Mouse (Mus musculus) layer of hippocampus, postnatal 25 days (tissue): ENCODE data around the gene S100a10. TPM values are rescaled to one million over a fixed set of nuclear protein-coding genes. Genes with fewer than 3 reads are reported as not detected.

ENCODE experiments used
- DNase-seq, 2 experiments: peaks; one replicate each; pipeline ENCODE4 v3.0.0; 2022; ENCODE audit warnings: mixed read lengths in 2 of 2, low spot score in 1 of 2; ENCODE audit errors: extremely low spot score in 1 of 2
- total RNA-seq, 2 experiments: library from RNA; stranded (reverse); gene quantifications; 2 replicates each; pipeline ENCODE4 v1.2.3; 2021

The S100a10 gene
- total RNA-seq, 2 experiments from 2014 or later, result 15.0 to 23.5 TPM

DNA sequence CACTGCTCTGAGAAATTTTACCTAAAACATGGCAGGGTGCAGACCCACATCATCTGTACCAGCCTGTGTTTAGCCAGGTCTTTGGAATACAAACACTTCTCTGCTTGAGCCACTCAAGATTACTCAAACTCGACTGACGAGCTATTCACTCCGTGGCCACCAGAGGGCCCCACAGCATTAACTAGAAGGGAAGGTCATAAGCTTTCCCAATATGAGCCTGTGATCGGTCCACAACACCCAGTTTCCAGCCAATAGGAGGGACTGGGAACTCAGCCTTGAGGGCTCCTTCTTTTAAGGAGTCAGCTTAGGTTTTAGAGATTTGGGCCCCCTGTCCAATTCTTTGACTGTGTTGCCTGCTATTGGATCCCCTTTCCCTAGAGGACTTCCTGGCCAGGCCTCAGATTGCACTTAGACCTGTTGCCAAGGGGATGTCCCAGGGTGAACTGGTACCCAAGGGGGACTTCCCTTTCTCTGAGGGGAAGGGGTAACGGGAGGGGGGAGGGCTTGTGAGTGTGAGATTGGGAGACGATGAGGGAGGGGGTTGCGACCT lies 7.7 kb upstream of the S100a10 start:
- DNase-seq, result peak; percentile 76 to 94

DNA sequence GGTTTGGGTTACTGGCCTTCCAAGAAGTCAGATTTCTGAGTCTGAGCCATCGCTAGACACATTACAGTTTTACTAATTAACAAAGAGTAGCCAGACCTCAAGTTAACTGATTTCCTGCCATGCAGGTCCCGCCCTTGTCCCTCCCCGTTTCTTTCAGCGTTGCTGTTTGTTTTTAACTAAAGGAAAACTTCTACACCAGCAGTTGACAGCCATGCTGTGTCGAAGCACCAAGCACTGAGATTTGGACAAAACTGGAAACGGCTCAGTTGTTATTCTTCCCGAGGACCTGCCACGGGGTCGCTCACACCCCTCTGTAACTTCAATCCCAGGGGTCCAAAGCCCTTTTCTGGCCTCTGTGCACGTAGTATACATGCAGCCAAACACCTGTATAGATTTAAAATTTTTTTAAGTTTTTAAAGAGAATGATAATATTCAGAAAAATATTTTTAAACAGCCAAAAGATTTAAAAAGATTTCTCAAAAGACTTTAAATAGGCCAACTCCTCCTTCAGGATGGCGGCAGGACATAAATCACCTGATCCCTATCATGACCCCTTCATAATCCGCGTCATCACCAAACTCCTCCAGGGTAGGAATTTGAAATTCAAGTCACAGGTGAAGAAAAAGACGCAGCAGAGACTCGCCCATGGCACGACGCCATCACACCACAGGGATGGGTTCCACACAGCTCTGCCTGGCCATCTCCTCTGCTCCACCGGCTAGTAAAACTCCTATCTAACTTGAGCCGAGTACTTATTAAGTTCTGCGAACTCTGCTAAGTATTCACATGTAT lies 6.9 kb upstream of the S100a10 start:
- no peak for DNase-seq

DNA sequence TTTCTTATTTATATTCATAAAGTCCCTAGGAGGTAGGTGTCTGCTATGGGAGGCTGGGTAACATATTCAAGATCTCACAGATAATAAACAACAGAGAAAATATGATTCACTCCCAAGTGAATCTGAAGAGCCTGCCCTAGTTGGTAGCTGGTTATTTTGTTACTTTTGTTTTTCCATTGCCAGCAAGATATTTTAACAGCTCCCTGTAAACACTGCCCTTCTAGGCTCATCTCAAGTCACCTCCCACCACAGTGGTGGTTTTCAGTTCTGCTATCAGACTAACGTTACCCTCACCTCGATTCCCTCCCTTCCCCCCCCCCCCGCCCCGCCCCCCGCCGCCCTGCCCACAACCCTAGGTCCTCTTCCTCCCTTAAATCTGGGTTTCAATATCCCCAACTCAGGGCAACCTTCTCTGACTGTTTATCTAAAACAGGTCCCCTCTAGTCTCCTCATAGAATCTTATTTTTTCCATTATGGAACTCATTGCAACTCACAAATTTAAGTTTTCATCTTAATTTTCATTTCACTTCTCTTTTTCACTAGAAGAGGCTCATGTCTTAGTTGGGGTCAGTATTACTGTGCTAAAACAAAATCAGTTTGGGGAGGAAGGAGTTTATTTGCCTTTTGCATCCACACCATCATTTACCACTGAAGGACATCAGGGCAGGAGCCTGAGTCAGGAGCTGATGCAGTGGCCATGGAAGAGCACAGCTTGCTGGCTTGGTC lies 6.2 kb upstream of the S100a10 start:
- DNase-seq, result no peak

DNA sequence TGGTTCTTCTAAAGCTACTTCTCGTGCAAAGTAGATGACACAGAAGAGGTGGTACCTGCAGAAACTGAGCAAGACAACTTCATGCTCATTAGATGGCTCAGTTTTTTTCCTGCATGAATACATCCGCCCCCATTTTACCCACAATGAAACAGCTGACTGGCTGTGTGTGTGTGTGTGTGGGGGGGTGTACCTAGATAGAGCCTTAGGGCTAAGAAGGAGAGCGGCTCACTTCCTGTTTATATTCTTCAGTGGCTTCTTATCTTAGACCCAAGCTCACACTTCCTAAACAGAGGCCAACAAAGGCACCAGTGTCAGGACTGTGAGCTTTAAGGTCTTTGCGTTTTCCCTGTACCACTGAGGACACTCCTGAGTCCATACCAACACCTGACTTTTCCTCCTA lies 4.9 kb upstream of the S100a10 start:
- DNase-seq, result no peak

DNA sequence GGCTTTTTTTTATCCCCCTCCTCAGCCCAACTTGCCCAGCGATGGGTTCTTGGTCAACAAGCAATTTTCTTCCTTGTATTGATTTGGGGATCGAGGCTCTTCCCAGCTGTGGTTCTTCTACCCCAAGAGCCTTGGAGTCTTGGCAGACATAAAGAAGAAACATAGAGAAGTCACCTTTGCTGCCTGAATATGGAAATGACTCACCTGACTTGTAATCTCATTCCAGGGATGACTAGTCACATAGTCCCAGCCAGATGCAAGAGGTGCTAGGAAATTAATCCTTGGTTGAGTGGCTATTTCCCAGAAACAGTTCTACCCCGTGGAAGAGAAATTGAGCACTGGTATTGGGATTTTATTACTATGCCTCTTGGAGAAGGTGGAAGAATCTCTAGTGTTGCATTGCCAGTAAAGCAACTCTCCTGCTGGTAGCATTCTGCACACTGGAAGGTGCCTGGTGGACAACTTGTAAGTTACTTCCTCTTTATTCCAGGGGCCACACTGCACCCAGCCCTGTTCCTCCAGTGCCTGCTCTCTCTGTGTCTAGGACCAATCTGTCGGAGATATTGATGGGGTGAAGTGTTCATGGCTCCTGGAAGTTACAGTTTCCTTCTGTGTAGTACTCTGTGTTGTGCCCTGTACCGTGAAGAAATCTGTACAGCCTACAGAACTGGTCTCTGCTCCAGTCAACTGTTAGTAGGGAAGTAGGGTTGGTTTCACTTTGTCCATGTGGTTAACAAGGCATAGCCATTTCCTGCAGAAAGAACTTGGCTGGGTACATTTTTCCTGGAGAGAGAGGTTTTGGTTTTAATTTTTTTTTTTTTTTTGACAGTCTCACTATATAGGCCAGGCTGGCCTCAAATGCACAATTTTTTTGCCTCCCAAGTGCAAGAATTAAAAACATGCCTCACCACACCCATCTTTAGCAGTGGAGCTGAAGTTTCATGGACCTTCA lies 2.7 kb upstream of the S100a10 start:
- DNase-seq, result no peak

DNA sequence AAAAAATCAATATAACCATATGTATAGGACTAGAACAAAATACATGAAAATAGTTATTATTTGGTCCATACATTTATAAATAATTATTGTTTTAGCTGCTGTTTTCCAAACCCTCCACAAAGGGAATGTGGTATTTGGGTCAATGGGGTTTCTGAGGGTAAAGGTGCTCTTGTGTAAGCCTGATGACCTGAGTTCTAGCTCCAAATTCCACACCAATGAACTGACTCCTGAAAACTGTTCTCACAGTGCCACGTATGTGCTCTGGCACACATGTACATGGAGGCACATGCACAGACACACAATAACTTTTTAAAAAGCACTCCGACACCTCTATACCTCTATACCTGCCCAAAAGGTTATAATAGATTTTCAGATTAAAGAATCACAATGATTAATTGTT lies 1.6 kb upstream of the S100a10 start:
- no peak for DNase-seq

DNA sequence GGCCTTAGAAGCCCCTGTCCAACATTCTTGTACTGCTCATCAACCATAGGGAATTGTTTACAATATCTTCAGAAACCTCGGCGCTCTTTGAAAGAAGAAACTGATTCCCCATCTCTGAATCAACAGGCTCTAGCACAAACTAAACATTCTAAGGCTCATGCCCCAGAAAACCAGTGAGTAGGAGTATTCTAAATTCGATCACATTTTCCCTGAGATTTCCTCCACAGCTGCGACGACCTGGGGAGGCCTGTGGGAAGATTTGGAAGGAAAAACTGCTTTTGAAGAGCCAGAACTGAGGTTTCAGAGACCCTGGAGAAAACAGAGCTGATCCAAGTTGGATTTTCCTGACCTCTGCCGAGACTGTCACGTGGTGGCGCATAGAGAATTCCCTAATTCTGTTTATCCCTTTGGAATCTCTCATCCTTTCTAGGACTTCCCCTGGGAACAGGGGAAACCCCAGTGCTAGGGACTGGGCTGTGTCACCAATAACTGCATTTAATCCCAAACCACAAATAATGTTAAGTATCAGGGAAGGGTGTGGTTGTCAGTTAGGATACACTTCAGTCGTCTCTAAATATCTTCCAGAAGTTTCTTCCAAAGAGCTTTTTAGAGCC lies 1.0 kb upstream of the S100a10 start:
- no peak for DNase-seq

DNA sequence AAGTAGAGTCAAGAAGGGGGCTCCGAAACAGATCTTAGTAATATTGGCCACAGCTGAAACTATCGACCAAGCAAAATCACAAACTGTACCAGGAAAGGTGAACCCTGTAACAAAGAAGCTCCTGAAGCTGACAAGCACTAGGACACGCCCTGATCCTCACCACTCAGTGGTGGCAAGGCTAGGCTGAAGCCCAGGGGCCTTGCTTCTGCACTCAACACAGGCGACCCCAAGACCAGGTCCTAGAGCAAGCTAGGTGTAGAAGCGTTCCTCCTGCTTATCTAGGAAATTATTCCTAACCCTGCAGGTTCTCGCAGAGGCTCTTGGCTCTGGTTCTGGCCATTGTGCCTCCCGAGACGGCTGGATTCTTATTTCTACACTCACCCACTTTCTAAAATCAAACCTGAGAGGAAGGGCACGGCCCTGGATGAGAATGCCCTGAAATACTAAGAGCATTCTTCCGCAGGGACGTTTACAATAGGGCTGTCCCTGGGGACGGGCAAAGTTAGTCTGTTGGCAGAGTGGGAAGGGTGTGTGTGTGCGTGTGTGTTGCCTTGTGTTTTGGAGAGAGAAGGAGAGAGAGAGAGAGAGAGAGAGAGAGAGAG lies 400 bp upstream of the S100a10 start:
- DNase-seq, result no peak

DNA sequence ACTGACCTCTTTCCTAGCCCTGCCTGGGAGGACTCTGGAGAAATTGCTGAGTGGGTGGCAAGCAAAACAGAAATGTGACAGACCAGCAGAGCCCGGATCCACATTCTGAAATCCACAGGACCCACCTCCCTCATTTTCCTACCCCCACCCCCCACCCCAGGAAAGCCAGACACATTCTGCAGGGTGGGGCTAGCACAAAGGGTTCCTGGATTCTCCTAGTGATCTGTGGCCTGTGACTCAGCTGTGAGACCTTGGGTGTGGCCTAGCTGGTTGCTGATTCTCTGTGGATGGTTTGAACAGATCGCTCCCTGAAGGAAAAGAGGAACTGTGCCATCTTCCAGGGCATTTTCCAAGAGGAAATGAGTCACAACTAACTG lies 986 bp downstream of the S100a10 start:
- DNase-seq, result no peak

DNA sequence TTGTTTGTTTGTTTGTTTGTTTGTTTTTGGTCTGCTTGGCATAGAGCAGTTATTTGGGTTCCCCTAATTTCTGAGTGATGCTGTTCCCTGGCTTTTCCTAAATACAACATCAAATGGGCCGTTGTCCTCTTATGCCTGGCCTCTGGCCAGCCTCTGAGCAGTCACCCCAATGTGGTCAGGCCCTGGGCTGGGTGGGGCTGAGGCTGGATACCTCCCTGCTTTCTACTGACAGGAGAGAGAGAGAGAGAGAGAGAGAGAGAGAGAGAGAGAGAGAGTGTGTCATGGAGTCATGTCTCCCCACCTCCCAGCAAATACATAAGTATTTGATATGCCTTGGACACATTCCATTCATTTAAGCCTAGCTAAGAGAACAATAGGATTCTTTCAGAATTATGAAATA lies 1.7 kb downstream of the S100a10 start:
- DNase-seq, result no peak

DNA sequence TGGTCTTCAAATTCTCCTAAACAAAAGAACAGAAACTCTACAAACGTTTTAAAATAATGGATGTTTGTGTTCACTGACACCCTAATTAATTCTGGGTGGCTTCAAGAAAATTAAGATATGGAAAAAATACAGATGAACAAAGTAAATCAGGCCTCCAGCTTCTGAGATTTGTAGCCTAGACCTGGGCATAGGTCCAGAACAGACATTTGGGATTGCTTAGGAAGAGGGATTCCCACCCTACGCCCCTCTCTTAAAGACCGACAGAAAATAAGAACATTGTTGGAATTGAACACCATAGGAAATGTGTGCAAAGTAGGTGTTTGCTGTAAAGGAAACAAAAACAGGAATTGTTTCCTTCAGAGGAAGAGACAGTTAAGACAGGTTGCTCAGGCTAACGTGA lies 2.6 kb downstream of the S100a10 start:
- no peak for DNase-seq

DNA sequence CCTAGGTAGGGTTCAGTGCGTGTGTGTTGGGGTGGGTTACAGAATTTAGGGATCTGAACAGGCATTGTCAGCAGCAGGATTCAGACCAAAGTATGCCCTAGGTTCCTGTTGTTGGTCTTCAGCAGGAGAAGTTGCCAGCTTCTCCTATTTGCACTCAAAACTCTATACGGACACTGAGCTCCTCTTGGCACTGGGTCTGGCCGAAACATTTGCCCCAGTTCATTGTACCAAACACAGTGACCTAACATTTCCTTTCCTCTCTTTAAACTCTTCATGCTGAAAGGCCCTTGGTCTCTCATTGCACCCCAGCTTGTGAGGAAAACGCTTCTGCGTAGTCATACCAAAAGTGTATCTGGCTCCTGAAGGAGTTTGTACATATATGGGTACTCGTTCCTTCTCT lies 5.1 kb downstream of the S100a10 start:
- no peak for DNase-seq

DNA sequence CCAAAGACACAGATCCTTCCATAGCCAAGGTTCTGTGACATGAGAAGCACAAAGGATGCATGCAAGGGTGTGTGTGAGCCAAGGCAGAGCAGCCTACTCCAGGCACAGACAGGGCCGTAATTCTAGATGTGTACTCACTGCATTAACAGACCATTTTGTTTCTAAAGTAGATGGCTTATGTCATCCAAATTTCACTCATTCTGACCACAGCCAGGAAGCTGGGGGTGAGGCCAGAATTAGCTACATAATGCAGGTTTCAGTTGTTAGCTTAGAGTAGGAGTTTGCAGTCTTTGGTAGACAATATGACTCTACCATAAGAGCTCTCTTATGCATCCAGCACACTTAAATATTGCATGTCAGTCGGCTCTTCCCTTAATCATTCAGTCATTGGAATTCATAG lies 7.5 kb downstream of the S100a10 start:
- DNase-seq, result no peak

DNA sequence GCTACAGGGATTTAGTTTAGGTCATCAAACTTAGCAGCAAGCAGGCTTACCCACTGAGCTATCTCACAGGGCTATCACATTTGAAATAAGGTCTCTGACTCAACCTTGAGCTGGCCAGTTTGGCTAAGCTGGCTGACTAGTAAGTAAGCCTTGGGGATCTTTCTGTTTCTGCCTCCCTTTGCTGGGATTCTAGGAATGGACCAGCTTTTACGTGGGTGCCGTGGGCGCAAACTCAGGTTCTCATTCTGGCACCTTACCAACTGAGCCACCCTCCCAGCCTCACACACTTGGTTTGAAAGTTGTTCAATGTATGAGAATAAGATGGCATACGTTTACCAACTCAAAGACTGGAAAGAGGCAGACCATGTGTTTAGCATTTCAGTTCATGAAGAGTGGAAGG lies 8.3 kb downstream of the S100a10 start:
- DNase-seq, result no peak

DNA sequence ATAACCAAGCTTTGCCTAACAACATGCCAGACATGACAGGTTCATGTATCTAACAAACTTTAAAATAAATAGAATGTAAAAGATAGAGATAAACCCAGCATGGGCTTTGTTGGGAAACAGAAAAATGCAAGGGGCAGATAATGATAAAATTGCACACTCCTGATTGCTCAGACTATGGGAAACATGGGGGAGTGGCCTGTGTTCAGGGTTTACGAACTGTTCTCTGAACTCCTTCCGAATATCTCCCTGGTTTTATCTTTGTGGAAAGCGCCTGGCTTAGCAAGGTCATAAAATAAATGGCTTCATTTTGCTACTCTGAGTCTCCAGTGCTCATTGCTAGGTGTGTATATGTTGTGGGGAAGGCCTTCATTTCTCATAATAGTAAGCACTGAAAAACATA lies 12.0 kb downstream of the S100a10 start:
- no peak for DNase-seq

DNA sequence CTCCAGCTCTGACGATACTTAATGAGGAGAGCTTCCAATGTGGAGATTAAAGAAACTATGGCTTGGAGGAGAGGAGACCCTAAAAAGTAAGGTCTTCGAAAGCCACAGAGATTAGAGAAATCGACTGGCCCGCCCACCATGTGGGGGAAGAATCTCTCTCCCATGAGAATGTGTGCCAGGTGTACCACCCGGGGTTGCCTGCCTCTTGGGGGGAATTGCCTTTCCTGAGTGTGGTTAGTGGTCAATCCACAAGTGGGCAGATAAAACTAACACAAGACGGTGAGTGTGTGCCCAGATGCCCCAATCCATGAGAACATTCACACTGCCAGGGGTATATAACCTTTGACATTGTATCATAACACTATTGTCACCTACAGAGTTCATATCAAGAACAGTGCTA lies 12.8 kb downstream of the S100a10 start:
- DNase-seq, result no peak

DNA sequence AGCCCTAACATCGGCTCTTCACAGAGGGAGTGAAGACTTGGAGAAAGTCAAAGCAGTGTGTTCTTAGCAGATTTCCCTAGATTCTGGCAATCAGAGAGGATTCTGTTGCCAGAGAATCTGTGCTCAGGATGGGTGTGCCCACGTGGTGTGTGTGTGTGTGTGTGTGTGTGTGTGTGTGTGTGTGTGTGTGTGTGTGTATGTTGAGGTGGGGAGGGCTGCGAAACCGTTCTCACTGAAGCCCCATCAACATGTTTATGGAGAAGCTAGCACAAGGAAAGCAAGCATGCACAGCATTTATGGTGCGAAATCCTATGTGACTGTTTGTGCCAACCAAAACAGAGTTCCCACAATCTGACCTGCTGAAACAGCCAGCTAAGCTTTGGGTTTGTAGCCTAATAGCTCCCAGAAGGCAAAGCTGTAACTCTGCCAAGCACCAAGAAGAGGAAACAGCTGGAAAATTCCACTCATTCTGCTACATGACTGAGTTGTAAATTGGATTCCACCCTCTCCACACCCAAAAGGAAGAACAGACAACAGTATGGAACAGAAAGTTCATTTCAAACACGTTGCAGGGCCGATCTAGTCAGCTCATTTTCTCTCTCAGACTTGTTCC lies 13.7 kb downstream of the S100a10 start:
- peak; percentile 14 to 18 for DNase-seq

DNA sequence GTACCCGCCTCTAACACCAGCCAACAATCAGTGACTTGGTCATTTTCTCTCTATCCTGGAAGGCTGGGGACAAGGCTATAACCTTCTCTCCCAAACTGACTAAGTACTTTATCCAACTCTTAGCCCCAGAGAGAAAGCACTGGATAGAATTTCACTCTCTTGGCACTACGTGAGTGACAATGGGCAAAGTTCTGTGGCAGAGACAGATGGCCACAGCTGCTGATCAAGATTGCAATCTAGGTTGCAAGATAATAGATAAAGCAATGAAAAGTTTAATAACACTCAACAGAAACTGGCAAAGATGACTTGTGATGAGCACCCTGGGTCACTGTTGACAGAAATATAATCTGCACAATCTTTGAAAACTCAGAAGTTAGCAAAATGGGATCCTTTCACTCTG lies 14.2 kb downstream of the S100a10 start:
- DNase-seq, result no peak

DNA sequence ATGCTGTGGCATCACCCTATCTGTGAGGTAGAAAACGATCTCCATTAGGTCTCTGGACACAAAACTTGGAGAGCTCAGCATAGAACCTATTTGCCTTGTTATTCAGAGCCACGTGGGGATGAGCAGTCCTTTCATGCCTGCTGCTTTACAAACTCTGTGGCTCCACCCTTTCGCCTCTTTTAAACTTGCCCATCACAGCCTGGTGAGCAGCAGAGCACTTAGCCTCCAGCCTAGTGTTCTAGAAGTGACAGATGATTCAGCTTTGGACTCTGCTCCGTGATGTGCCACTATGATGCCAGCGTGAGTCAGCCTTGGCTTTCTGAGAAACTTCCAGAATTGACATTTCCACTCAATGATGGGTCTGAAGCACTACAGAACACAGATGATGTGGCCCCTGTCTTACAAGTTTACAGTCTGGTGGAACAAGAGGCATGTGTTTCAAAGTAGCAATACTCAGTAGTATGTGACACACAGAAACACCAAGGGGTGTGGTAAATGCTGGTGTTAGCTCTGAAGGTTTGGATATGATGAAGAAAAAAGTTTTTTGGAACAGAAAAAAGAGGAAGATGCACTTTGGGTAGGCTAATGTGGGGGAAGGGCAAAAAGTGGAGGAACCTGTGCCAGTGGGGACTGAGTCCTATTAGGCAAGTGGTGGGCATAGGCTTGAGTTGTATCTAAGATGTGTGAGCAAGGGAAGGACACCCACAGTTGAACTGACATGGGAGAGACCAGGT lies 17.3 kb downstream of the S100a10 start:
- DNase-seq, result no peak
